Mouse (Mus musculus) testis, adult 2 months (tissue): ENCODE data around the gene Pramef25. TPM values are rescaled to one million over a fixed set of nuclear protein-coding genes. Genes with fewer than 3 reads are reported as not detected.
"Not testable (repeated sequence)": the region's sequence is repeated elsewhere in the genome, so short reads cannot be mapped to it uniquely, and the experiment has no call there.

ENCODE experiments used
- H3K27ac ChIP-seq: fragments of 200-500 bp; 2 replicates; pipeline ENCODE4 v1.5.1; 2012; ENCODE audit warnings: low read depth, low read length; ENCODE audit not compliant: control insufficient read depth, insufficient read depth
- H3K27me3 ChIP-seq: fragments of 200-500 bp; 2 replicates; pipeline ENCODE4 v1.6.1; 2012; ENCODE audit warnings: mild to moderate bottlenecking, low read length, moderate library complexity; ENCODE audit not compliant: control insufficient read depth, insufficient read depth
- H3K36me3 ChIP-seq: fragments of 200-500 bp; 2 replicates; pipeline ENCODE4 v1.6.1; 2012; ENCODE audit warnings: mild to moderate bottlenecking, low read length; ENCODE audit not compliant: control insufficient read depth, insufficient read depth
- H3K4me1 ChIP-seq: fragments of 200-500 bp; 2 replicates; pipeline ENCODE4 v1.6.1; 2012; ENCODE audit warnings: low read length; ENCODE audit not compliant: control insufficient read depth, insufficient read depth
- H3K4me3 ChIP-seq: fragments of 200-500 bp; 2 replicates; pipeline ENCODE4 v1.5.1; 2012; ENCODE audit warnings: low read depth, mild to moderate bottlenecking, low read length, moderate library complexity, mixed read lengths; ENCODE audit not compliant: control insufficient read depth
- polyA plus RNA-seq: library from polyadenylated mRNA; depleted of rRNA; stranded (reverse); fragments of >200 nt; gene quantifications from 2 replicates; pipeline ENCODE4 v1.2.3, GENCODE M21; 2012; rRNA removed

Pramef25 gene
- not detected in 2 replicates for polyA plus RNA-seq

DNA sequence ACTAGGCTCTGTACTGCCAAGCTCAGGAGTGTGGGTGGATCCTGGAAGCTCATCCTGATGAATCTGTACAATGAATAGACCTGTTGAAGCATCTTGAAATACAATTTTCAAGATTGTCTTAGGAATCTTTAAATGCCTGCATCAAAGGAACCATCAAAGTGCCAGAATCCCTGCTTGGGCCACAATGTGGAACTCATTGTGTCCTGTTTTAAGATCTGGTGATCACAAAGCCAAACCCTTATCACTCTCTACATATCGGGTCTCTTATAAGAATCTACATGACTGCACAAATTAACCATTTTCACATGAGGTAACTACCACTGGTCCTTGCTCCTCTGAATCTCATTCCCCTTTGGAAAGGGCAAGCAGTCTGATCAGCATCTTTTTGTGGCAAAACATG lies at the start of gene Pramef25:
Gene Pramef25 (minus strand): TSS at position 101 of the 400 bp plus-strand sequence.
- H3K4me3 ChIP-seq, H3K36me3 ChIP-seq, H3K4me1 ChIP-seq, H3K27me3 ChIP-seq, H3K27ac ChIP-seq: not testable (repeated sequence)

- not testable (repeated sequence) for H3K36me3 ChIP-seq, H3K4me1 ChIP-seq, H3K27me3 ChIP-seq, H3K4me3 ChIP-seq, H3K27ac ChIP-seq
Observed at GRCm38 (mm10) chr4:143994269-143994668, 43.5 kb upstream of the Pramef25 start, which contains the start of gene Pramef17. TSS of gene Pramef17 (minus strand) at chr4:143994369.

GRCm38 (mm10) chr4:143988126-143988525 lies 37.3 kb upstream of the Pramef25 start:
- H3K4me1 ChIP-seq, H3K36me3 ChIP-seq, H3K27ac ChIP-seq, H3K27me3 ChIP-seq, H3K4me3 ChIP-seq: not testable (repeated sequence)

DNA sequence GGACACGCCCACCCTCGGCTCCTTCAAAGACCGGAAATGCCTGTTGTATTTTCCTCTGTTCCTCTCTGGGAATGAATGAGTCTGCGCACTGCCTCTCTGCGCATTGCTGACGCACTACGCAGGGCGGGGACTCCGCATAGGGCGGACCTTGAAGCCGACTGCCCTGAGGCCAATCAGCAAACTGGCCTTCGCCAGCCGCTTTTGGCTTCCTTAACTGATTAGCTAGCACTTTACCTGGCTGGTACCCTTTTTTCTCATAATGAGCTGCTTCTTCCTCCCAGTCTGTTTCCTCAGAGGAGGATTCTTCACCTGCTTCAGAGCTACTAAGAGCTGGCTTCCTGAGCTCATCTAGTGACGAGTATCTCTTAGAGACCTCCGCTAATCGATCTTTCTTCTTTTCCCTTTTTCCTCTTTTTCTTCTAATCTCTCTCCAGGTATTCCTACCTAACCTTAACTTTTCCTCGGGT lies 36.7 kb upstream of the Pramef25 start:
- H3K27me3 ChIP-seq, H3K27ac ChIP-seq, H3K4me3 ChIP-seq, H3K36me3 ChIP-seq, H3K4me1 ChIP-seq: not testable (repeated sequence)

GRCm38 (mm10) chr4:143985733-143986132 lies 34.9 kb upstream of the Pramef25 start:
- not testable (repeated sequence) for H3K4me1 ChIP-seq, H3K27me3 ChIP-seq, H3K36me3 ChIP-seq, H3K27ac ChIP-seq, H3K4me3 ChIP-seq

- not testable (repeated sequence) for H3K4me3 ChIP-seq, H3K4me1 ChIP-seq, H3K27ac ChIP-seq, H3K27me3 ChIP-seq, H3K36me3 ChIP-seq
Observed at GRCm38 (mm10) chr4:143985165-143985564, 34.3 kb upstream of the Pramef25 start.

DNA sequence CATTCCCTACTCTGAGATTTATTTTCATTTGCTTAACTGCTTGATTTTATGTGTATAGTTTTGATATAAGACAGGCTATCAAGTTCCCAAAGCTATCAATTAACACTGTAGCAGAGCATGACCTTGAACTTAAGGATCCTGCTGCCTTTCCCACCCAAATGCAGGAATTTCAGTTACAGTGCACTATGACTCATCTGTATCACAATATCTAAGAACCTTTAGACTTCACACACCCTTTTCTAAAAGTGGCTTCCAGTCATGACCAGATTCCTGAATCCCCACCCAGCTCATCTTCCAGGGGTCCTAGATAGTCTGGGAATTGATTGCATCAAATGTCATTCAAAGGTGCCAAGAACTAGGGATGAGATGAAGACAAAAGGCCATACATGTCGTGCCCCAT lies 32.6 kb upstream of the Pramef25 start:
- not testable (repeated sequence) for H3K27me3 ChIP-seq, H3K27ac ChIP-seq, H3K36me3 ChIP-seq, H3K4me3 ChIP-seq, H3K4me1 ChIP-seq

DNA sequence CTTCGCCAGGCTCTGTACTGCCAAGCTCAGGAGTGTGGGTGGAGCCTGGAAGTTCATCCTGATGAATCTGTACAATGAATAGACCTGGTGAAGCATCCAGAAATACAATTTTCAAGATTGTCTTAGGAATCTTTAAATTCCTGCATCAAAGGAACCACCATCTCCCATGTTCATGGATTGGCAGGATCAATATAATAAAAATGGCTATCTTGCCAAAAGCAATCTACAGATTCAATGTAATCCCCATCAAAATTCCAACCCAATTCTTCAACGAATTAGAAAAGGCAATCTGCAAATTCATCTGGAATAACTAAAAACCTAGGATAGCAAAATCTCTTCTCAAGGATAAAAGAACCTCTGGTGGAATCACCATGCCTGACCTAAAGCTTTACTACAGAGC lies 16.0 kb upstream of the Pramef25 start, which contains the start of gene Gm13101:
Gene Gm13101 (minus strand): TSS at position 101 of the 400 bp plus-strand sequence.
- H3K36me3 ChIP-seq, H3K4me3 ChIP-seq, H3K27me3 ChIP-seq, H3K4me1 ChIP-seq, H3K27ac ChIP-seq: not testable (repeated sequence)

DNA sequence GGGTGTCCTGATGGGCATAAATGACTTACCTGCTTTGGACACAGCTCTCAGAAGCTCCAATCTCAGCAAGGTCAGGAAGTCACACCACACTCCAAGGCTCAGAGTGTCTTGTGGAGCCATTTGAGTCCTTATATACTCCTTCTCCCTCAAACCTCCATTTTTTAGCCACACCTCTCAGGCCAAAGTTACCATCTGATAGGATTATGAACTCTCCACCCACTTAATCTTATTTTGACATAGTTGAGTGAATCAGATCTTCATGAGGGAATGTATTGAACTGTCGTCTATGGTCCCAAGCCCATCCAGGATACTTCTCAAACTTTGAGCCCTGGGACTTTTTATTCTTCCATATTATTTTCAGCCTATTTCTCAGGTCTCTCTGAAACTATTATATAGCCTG lies 50.5 kb downstream of the Pramef25 start, which contains the start of gene Pramef6:
Gene Pramef6 (minus strand): TSS at position 101 of the 400 bp plus-strand sequence.
- H3K36me3 ChIP-seq, H3K27ac ChIP-seq, H3K4me3 ChIP-seq, H3K27me3 ChIP-seq, H3K4me1 ChIP-seq: not testable (repeated sequence)

Other genes with a start within 250 kb of the Pramef25 start
- gene Gm13089, start 248.3 kb downstream of the Pramef25 start, polyA plus RNA-seq: not detected in 2 replicates
- gene Gm13078, start 231.6 kb downstream of the Pramef25 start, polyA plus RNA-seq: not detected in 2 replicates
- not detected in 2 replicates for gene Gm13023, start 161.7 kb downstream of the Pramef25 start, polyA plus RNA-seq
- not detected in 2 replicates for gene Gm13084, start 134.9 kb downstream of the Pramef25 start, polyA plus RNA-seq
- not detected in 2 replicates for gene Gm13103, start 104.5 kb downstream of the Pramef25 start, polyA plus RNA-seq
- gene Pramef6, start 50.6 kb downstream of the Pramef25 start, polyA plus RNA-seq: not detected in 2 replicates
- 0.06 TPM in 2 replicates for gene Gm13101, start 15.9 kb upstream of the Pramef25 start, polyA plus RNA-seq
- gene Pramef17, start 43.4 kb upstream of the Pramef25 start, polyA plus RNA-seq: not detected in 2 replicates
- gene Pramel4, start 108.1 kb upstream of the Pramef25 start, polyA plus RNA-seq: not detected in 2 replicates
- not detected in 2 replicates for gene Gm13102, start 155.5 kb upstream of the Pramef25 start, polyA plus RNA-seq
- not detected in 2 replicates for gene Oog3, start 211.6 kb upstream of the Pramef25 start, polyA plus RNA-seq
- gene Oog2, start 239.7 kb upstream of the Pramef25 start, polyA plus RNA-seq: not detected in 2 replicates